Mouse (Mus musculus): Measurements from ENCODE around the gene Gap43.
"Not testable (repeated sequence)": the region's sequence is repeated elsewhere in the genome, so short reads cannot be mapped to it uniquely, and the experiment has no call there.

Gene Gap43

DNA sequence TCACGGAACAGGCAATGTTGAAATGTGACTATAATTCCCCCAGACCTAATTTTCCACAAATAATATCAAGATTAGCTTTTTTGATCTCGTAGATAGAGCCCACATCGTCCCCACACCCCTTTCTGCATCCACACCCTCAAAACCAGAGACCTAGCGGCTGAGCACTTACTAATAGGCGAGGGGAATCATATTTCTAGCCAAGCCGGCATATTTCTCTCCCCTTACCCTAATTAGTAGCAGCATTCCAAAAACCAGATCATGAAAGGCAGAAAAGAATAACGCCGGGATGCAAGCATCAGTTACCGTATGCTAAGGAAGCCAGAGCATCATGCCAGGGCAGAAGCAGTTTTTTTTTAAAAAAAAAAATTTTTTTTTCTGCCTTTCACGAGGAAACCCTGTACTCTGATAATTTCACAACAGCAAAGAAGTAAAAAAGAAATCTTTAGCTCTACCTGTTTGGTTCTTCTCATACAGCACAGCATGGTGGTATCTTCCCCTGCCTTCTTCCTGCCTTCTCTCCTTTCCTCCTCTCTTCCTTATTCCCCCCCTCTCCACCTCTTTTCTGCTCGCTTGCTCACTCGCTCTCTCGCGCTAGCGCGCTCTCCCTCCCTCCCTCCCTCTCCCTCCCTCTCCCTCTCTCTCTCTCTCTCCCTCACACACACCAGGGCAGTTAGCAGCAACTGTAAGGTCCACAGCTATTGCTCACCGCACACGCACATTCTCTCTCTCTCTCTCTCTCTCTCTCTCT lies at the start of gene Gap43:
Gene Gap43, minus strand, starts transcription at position 631 of the 748 bp plus-strand sequence.
- peak in 1 of 2 experiments; percentile 61 for DNase-seq

DNA sequence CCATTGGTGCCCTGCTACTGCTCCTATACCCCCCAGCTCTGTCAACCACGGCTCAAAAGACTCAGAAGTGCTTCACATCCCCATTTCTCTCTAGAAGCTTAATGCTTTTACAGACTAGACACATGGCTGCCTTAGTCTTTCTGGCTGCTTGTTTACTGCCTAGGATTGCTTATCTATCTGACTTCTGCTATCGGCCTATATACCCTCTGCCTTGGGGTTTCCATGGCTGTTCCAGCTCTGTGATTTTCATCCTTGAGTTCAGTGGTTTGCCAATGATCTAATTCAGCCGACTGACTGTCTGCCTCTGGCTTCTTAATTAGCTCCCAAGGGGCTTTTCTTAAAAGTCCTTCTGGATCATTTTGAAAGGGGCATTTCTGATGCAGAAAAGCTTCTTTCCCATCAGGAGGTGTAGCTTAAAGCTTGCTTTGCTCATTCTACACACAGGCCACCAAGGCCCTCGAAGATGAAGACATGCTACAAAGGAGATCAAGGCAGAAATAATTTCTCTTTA lies 40.9 kb upstream of the Gap43 start:
- no peak for DNase-seq

DNA sequence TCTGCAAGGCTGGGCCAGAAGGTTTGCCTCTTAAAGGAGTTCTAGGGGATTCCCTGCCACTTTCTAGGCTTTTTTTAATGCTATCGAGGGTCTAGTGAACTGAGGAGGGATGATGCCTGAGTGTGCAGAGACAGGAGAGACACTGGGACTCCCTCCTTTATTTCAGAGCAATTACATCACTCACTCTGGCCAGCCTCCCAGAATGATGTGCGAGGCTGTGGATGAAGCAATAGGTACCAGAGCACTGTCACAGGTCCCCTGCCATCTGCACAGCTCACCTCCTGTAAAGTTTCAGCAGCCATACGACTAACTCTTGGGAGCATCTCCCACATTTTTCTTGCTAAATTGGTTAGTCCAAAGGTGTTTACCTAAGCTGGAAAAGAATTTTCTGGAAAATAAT lies 40.2 kb upstream of the Gap43 start:
- DNase-seq: peak; percentile 61 to 70

DNA sequence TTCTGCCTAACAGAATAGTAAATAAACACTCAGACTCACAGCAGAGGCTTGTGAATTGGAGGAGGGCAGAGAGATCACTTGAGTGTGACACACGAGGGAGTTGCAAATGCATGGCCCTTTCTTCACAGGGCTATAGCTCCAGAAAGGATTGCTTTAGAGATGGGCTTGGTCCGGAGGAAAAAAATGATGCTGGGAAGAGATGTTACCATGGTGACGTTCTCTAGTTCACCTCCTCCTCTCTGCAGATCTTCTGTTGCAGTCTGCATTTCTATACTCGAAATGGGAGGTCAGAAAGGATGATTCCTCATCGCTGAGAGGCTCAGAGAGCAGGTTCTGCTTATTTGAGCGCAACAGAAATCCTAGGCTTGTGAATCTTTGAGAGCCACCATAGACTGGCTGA lies 29.7 kb upstream of the Gap43 start:
- no peak for DNase-seq

DNA sequence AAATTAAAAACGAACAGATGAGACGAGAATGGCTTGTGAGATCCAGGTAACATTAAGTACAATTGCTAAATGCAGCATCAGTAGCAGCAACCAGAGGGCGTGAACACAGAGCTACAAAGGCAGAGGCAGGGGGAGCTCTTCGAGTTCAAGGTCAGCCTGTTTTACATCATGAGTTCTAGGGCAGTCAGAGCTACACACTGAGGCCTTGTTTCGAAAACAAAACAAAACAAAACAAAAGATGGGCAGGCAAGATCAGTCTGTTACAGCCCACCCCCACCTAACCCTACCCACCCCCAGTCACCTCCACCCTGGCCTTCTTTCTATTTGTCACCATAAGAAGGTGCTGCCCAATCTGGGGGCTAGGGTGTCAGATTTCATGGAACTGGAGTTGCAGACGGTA lies 28.9 kb upstream of the Gap43 start:
- no peak for DNase-seq

DNA sequence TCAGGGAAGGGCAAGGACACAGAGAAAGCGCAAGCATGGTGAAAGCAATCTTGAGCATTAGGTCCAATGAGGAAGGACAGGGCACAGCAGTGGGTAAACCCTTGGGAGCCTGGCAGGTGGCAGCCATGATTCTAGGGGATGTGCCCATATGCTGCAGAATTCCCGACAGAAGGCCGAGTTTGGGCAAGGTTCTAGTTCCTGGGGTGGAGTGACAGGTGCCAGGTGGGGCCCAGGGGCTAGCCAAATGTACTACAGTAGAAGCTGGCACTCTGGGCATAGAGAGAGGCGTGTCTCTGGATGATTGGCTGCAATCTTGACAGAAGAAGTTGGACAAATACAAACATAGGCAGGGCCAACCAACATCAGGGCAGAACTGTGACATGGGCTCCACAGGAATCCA lies 19.6 kb upstream of the Gap43 start:
- DNase-seq: peak; percentile 92 to 93

DNA sequence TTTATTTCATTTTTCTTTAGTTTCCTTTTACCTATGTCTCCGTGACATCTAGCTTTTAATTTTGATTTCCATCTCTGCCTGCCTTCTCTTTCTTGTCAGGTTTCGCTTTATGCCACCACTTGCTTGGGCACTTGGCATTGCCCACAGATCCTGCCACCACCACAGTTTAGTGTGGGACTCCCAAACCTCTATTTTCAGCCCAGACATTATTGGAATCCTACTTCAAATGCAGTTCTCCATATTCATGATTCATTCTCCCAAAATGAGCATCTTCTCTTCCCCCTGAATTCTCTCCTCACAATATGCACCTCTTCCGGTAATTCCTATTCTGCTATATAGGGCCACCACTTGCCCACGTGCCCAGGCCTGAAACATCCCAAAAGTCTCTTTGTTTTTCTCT lies 17.6 kb upstream of the Gap43 start:
- DNase-seq: no peak

DNA sequence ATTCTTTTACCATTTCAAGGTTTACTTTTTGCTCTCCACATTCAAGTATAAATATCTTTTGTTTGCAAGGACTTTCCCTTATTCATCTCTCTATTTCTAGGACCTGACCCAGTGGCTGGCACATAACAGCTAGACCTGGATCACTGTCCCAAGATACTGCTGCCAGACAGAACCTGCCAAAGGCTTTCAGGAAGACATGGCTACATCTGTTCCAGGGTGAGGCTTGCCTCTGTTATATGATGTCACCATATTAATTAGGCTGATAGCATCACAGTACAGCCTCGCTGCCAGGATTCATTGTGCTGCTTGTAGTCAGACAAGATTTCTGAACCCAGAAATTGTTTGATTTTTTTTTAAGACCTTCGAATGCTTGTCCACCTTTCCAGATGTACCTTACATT lies 9.6 kb upstream of the Gap43 start:
- DNase-seq: no peak

DNA sequence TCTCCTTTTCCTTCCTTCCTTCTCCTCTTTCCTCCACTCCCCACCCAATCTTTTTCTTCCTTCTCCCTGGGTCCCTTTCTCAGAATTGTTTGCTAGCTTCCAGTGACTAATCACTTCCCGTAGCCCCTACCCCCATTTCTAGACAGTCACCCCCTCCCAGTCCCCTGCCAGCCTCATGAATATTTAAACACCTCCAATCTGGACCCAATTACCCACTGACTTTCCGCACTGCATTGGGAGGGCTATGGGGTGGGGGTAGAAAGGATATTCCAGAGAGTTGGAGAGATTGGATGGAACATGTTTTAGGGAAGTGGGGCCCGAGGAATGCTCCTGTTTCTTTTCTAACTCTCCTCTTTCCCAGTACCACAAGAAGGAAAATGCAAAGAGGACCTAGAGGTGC lies 414 bp upstream of the Gap43 start:
- not testable (repeated sequence) for DNase-seq

DNA sequence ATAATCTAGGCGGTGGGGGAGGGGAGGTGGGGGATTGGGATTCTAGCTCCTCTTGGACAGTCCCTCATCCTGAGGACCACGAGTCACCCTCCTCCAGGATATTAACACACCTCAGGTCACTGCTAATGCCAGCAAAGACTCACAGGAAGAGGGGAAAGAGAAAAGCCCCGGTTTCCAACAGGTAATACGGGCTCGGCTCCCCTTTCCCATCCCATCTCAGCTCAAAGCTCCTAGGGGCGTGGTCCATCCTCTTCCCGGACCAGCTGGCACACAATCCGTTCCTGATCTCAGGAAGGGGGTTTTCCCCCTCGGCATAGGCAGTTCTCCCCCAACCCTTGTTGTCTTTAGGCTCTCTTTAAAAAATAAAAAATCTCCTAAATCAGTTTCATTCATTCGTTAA lies 939 bp downstream of the Gap43 start:
- DNase-seq: peak; percentile 70 to 71

DNA sequence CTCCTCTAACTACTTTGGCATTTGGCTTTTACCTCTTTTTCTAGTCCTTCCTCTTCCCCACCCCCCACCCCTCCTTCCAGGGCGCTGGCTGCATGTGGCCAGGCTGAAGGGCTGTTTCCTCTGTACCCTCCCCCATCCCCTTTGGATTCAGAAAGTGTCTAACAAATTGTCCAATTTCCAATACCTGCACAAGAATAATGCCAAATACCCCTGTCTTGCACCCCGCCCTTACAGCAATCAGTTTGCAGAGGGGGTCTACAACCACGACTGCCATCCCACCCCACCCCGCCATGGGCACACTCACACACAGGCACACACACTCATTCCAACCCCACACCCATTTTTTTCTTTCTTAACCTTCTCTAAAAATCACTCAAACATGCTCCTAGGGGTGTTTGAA lies 1.5 kb downstream of the Gap43 start:
- peak; percentile 59 to 60 for DNase-seq

DNA sequence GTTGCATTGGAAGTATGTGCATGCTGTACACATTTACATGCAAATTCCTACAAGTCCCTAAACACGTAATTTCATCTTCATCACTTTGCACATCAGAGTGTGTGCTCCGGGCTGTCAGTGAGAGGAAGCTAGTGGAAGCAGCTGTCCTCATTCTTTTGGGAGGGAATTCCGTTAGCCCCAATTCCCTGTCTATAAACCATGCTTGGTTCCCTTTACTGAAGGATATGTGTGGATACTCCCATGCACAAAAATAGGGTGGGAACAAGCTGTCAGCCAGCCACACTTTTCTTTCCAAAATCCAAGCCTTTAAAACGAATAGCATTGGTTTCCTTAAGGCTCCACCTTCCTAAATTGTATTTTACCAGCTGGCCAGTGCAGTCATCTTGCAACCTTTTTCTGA lies 2.1 kb downstream of the Gap43 start:
- peak in 1 of 2 experiments; percentile 53 for DNase-seq

DNA sequence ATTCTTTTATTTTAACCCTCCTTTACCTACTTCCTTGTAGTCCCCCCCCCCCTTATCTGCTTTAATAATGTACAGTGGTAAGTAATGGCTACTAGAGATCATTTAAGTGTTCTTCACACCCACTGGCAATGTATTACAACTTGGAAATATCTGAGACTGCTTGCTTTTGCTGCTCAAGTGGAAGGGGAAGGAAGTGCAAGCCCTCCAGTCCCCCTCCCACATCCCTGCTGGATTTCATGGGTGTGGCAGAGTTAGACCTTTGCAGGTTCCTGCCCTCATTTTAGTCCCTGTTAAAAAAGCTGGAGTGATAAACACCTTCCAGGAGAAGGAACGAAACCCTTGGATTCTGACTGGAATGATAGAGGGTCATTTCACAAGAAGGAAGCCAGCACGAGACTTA lies 2.8 kb downstream of the Gap43 start:
- DNase-seq: no peak

DNA sequence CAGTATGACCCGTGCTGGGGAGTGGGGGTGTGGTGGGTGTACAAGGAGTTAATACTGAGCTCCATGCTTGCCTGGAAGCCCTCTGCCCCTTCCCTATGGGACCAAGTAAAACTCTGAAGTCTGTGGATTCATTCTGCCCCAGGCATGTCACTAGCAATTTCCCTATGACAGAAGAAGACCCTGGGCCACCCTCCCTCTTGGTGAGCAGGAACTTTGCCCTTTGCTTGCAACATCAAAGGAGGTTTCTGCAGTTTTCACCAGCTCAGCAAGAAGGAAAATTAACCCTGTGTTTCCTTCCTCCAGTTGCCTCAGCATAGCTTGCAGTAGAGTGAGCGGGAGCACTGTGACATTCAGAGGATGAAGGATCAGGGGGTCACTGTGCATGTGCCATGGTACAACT lies 3.8 kb downstream of the Gap43 start:
- DNase-seq: no peak

DNA sequence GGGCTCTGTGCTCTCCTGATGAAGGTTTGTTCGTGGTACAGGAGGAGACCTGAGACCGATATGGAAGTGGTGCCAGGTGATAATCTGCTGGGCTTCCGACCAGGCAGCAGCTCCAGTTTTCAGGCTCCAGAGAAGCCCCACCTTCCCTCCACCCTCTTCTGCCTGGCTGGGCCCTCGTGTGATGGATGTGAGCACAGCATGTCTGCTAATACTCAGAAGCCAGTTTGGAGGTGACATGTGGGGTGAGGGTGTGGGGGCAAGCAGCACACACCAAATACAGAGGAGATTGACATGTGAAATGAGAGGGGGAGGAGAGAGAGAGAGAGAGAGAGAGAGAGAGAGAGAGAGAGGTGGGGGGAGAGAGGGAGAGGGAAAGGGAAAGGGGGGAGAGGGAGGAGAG lies 8.1 kb downstream of the Gap43 start:
- DNase-seq: peak; percentile 78 to 83

DNA sequence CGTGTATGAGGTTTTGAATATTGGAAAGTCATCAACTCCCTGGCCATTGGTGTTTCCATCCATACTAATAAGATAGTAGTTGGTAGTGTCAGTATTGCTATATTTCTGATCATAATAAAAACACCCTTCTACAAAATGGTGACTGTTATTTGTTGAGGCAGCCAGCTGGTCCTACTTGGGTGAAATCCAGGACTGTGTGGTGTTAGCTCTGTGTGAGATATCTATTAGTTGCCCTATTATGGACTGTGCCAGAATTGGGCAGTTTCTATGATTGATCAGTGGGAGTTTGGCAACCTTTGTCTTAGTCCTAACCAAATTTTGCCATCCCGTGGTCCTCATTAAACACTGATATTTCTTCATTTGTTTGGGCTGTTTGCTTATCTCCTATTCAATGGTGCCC lies 14.3 kb downstream of the Gap43 start:
- peak; percentile 57 to 64 for DNase-seq

DNA sequence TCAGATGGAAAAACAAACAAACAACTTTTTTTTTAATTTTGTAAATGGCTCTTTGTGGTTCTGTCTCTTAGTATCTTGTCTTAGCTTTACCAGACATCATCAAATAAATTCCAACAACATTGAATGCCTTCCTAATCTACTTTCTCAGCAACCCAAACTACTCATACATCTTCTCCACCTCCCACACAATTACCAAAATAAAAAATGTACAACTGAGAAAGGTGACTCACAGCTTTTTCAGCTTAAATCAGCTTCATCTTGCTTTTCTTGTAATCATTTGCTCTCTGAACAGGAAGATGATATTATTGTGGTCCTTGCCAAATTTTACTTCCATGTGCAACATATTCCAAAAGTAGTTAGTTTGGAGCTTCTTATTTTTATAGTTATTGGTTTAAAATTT lies 14.9 kb downstream of the Gap43 start:
- no peak for DNase-seq

DNA sequence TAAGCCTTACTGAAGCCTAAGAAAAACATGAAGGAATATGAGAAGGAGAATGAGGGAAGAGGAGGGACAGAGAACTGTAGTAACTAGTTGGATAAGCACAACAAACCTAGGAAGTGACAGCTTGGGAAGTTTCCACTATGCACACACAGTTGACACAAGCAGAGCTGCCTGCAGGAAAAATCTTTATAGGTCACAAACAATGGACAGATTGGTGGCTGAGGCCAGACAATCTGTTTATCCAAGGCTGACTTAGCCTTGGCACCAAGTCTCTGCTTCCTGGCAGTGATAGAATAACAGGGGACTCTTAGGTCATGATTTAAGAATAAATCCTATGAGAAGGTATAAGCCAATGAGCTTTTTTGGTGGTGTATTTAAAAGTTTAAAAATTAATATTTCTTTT lies 20.6 kb downstream of the Gap43 start:
- DNase-seq: peak; percentile 82 to 87

DNA sequence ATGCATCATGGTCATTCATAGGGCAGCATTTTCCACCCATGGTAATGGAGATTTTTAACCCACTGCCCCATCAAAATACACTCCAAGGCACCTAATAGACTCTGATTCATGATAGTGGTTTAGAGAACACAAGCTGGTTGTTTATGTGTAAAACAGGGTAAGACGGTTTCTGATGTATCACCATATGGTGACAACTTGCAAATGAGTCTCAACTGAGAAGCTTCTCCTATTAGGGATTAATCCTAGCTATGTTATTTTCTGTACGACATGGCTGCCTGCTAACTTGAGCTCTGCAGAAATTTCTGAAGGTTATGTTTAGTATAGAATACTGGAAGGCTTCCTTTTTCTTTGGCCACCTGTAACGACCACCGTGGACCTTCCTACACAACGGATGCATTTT lies 21.1 kb downstream of the Gap43 start:
- DNase-seq: no peak

DNA sequence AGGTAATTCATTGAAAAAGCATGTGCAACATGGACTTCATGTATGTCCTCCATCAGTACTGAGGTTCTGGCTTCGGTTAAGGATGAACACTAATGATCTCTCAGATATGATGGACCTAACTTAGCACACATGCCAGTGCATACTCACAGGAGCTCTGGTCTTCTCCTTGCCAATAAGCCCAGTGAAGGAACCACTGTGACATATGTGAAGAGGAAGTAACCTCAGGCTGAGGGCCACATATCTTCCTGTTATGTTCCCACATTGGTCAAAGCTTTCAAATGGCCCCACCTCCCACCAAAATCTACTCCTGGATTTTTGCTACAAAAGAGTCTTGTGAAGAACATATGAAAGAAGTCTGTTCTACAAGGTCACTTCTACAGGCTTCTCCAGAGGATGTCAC lies 28.3 kb downstream of the Gap43 start:
- no peak for DNase-seq

DNA sequence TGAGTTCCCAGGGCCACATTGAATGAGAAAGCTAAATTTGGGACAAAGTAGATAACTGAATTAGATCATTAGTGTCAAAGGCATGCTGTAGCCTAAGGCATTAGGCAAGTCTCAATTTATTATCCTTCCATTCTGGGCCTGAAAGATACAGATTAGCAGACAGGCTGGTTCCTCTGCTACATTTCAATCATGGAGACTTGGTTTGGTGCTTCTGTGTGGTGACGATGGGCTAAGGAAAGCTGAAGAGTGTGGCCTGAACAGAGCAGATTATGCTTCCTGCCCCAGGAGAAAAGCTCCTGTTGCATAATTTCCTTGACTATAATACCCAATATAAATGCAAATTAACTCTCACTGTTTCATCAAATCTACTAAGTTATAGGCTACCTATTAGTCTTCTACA lies 31.7 kb downstream of the Gap43 start:
- DNase-seq: no peak

DNA sequence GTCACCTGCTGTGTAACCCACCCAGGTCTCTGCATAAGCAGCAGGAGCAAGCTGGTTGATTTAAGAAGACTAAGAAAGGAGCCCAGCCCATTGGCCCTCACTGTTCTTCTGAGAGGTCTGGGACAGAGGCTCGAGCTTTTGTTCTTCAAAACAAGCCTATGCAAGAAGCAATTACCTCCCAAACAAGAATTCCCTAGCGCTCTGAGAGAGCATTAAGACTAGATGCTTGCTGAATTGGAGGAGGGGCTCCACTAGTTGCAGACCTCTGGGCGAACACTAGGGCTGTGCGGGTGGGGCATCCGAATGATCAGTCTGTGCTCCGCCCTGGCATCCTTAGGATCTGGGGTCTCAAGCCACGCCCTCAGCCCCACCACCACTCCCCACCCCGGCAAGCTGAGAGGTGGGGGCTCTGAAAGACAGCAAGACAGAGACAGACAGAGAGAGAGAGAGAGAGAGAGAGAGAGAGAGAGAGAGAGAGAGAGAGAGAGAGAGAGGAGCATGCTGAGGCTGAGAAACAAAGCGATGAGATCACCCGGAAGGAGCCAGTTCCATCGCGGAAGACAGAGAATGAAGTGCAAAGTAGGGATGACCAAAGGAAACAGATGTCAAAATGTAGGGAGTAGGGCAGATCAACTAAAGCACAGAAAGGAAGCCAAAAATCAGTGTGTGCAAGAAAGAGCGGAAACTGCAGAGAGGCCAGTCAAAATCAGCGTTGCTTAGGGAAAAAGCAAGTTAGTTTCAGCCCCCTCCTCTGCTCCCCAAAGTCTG lies 34.3 kb downstream of the Gap43 start:
- DNase-seq: peak; percentile 34 to 40

DNA sequence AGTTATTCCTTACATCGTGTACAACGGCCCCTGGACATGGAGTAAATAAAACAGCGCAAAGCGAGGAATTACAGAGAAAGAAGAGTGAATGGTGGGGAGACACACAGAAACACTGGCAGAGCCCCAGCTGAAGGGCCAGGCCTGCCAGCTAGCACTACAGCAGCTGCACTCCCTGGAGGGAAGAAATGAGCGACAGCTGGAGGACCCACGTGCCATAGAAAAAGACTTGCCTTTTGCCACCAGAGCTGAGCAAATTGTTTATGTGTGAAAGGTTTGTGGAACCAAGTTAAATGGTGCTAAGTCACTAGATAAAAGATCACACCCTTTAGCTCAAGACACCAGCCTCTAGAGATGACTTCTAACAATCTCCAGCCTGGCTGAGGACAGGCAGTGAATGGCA lies 37.0 kb downstream of the Gap43 start:
- DNase-seq: peak; percentile 30 to 50

DNA sequence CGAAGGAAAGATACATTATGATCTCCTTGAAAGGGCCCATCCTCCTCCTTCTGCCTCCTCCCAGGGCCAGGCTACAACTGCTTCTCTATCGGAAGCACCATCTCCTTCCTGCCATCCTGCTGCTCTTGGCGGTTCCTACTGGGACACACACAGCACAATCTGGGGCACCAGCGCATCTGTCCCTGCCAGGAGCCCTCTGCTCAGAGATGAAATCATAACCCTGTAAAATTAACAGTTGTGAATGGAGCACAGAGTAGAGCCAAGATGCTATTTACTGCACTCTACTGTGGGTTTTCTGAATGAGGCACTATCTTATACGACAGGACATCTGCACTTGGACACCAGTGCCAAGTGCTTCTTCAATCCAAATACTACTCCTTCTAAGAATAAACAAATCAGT lies 46.0 kb downstream of the Gap43 start:
- DNase-seq: peak; percentile 57 to 70
